Mouse (Mus musculus): ENCODE data around the gene Smpdl3b. TPM values are rescaled to one million over a fixed set of nuclear protein-coding genes. Genes with fewer than 3 reads are reported as not detected.
"Not testable (repeated sequence)": the region's sequence is repeated elsewhere in the genome, so short reads cannot be mapped to it uniquely, and the experiment has no call there.

The Smpdl3b gene
- total and polyA plus RNA-seq, 3 experiments, result 0.28 to 0.69 TPM; not detected in 1

GRCm38 (mm10) chr4:132763125-132763524 is 6.1 kb upstream of the Smpdl3b start:
- not testable (repeated sequence) for H3K4me3 ChIP-seq (ENCODE audit: control insufficient read depth in 1 of 2, insufficient read depth in 1 of 2, low read depth in 2 of 2, low read length in 2 of 2); H3K9me3 ChIP-seq (replicated peaks; ENCODE audit: insufficient read depth, low read length); H3K36me3 ChIP-seq (ENCODE audit: control insufficient read depth in 1 of 2, insufficient read depth in 2 of 2, low read length in 2 of 2); H3K79me2 ChIP-seq (ENCODE audit: control insufficient read depth, insufficient read depth, low read length, poor library complexity); H3K9ac ChIP-seq (ENCODE audit: control insufficient read depth, low read depth, low read length, poor library complexity, severe bottlenecking); H3K27ac ChIP-seq (ENCODE audit: control insufficient read depth, low read depth, low read length); H3K4me1 ChIP-seq (ENCODE audit: control insufficient read depth in 1 of 2, insufficient read depth in 2 of 2, low read length in 2 of 2); DNase-seq (ENCODE audit: low read depth, low spot score); H3K27me3 ChIP-seq (ENCODE audit: control insufficient read depth in 1 of 2, insufficient read depth in 2 of 2, low read length in 2 of 2)
- TF ChIP-seq CTCF (IDR thresholded peaks at IDR 0.05 in 2 of 3, conservative IDR thresholded peaks at IDR 0.05 in 1 of 3; ENCODE audit: control insufficient read depth in 1 of 3, insufficient read depth in 1 of 3, low read depth in 2 of 3, low read length in 3 of 3, poor library complexity in 1 of 3, severe bottlenecking in 1 of 3) (peak in 2 of 3 experiments; percentile 34 to 49; a peak in 4 of 6 replicates), RAD21 (IDR thresholded peaks at IDR 0.05; ENCODE audit: low read depth, low read length) (peak; percentile 11; the same call in 1 of the 2 replicates), SMC3 (IDR thresholded peaks at IDR 0.05; ENCODE audit: low read depth, low read length) (peak; percentile 35)

- peaks cover 0 to 4% of the 10 kb centered on the region in 2 experiments; a peak in 1 of 4 replicates for H3K4me1 ChIP-seq (ENCODE audit: control insufficient read depth in 1 of 2, insufficient read depth in 2 of 2, low read length in 2 of 2)
- no peaks in the 10 kb centered on the region for H3K79me2 ChIP-seq (ENCODE audit: control insufficient read depth, insufficient read depth, low read length, poor library complexity)
- peaks cover 0 to 1% of the 10 kb centered on the region in 2 experiments; a peak in 2 of 4 replicates for H3K36me3 ChIP-seq (ENCODE audit: control insufficient read depth in 1 of 2, insufficient read depth in 2 of 2, low read length in 2 of 2)
- H3K9me3 ChIP-seq (replicated peaks; ENCODE audit: insufficient read depth, low read length), result no peaks in the 10 kb centered on the region
- H3K9ac ChIP-seq (ENCODE audit: control insufficient read depth, low read depth, low read length, poor library complexity, severe bottlenecking), result no peak overlapping the region
- TF ChIP-seq TBP (IDR thresholded peaks at IDR 0.05; ENCODE audit: low read depth, low read length), result no peak
- no peak for TF ChIP-seq SIN3A (IDR thresholded peaks at IDR 0.05; ENCODE audit: low read length)
- no peak for TF ChIP-seq MAX (IDR thresholded peaks at IDR 0.05; ENCODE audit: low read length)
- no peak for TF ChIP-seq EP300 (IDR thresholded peaks at IDR 0.05; ENCODE audit: low read depth in 1 of 2, low read length in 2 of 2)
- TF ChIP-seq MYC (IDR thresholded peaks at IDR 0.05; ENCODE audit: low read depth, low read length), result no peak
- no peak for TF ChIP-seq MEF2A (IDR thresholded peaks at IDR 0.05; ENCODE audit: extremely low read depth, insufficient replicate concordance, low read depth, low read length, poor library complexity, severe bottlenecking)
- TF ChIP-seq POLR2A (IDR thresholded peaks at IDR 0.05; ENCODE audit: control insufficient read depth in 1 of 2, insufficient read depth in 1 of 2, low read depth in 1 of 2, low read length in 2 of 2, poor library complexity in 1 of 2), result no peak
- TF ChIP-seq GATA1 (IDR thresholded peaks at IDR 0.05; ENCODE audit: low read depth, low read length), result no peak
- no peak for TF ChIP-seq E2F4 (IDR thresholded peaks at IDR 0.05; ENCODE audit: borderline replicate concordance, low read depth, low read length)
- TF ChIP-seq KAT2A (conservative IDR thresholded peaks at IDR 0.05; ENCODE audit: low read depth, low read length), result no peak
- TF ChIP-seq CTCF (IDR thresholded peaks at IDR 0.05 in 2 of 3, conservative IDR thresholded peaks at IDR 0.05 in 1 of 3; ENCODE audit: control insufficient read depth in 1 of 3, insufficient read depth in 1 of 3, low read depth in 2 of 3, low read length in 3 of 3, poor library complexity in 1 of 3, severe bottlenecking in 1 of 3), result no peak
- TF ChIP-seq HCFC1 (IDR thresholded peaks at IDR 0.05; ENCODE audit: low read depth, low read length), result no peak
- no peak for TF ChIP-seq ZNF384 (IDR thresholded peaks at IDR 0.05; ENCODE audit: low read depth, low read length)
- no peak for TF ChIP-seq GABPA (IDR thresholded peaks at IDR 0.05; ENCODE audit: low read depth, low read length)
- TF ChIP-seq ZMIZ1 (IDR thresholded peaks at IDR 0.05; ENCODE audit: low read depth, low read length), result no peak
- TF ChIP-seq MXI1 (IDR thresholded peaks at IDR 0.05; ENCODE audit: low read depth, low read length), result no peak
- no peak for TF ChIP-seq ELF1 (IDR thresholded peaks at IDR 0.05; ENCODE audit: low read depth, low read length)
- TF ChIP-seq USF1 (IDR thresholded peaks at IDR 0.05; ENCODE audit: low read depth, low read length), result no peak
- no peak for TF ChIP-seq CHD1 (IDR thresholded peaks at IDR 0.05; ENCODE audit: low read depth, low read length)
- TF ChIP-seq ZC3H11A (IDR thresholded peaks at IDR 0.05; ENCODE audit: low read depth, low read length), result no peak
- H3K27me3 ChIP-seq (ENCODE audit: control insufficient read depth in 1 of 2, insufficient read depth in 2 of 2, low read length in 2 of 2), result peaks cover 3 to 4% of the 10 kb centered on the region in 2 experiments
- no peak overlapping the region for H3K27ac ChIP-seq (ENCODE audit: control insufficient read depth, low read depth, low read length)
- H3K4me3 ChIP-seq (ENCODE audit: control insufficient read depth in 1 of 2, insufficient read depth in 1 of 2, low read depth in 2 of 2, low read length in 2 of 2), result no peak overlapping the region
- no peak for DNase-seq (ENCODE audit: low read depth, low spot score)
These were observed 5.5 kb upstream of the Smpdl3b start for GRCm38 (mm10) chr4:132762602-132763001.

Data from MEL (cell line).